Mouse (Mus musculus): ENCODE measurements around the gene Dnase1l1. TPM values are rescaled to one million over a fixed set of nuclear protein-coding genes. Genes with fewer than 3 reads are reported as not detected.

The Dnase1l1 gene
- polyA plus RNA-seq, 1 experiment from 2014 or later, result 15.7 TPM

DNA sequence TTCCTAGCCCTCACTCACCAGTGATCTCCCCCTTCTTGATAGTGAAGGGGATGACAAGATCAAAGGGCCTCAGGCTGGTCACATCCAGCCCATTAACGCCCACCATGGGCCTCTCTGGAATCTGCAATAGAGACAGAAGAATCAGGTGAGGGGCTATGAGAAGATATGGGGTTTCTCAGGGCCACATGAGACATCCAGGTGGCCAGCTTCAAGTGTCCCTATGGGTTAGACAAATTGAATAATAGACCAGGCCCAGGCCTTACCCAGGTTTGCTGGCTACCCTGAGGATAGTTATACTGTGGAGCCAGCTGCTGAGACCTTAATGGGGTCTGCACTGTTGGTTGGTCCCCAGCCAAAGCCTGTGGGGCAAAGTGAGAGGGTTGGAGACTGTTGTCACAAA, 52.1 kb downstream of the Dnase1l1 start:
- no peak overlapping the region for H3K9ac ChIP-seq (ENCODE audit: low read length)
- no peak overlapping the region for H3K27ac ChIP-seq (ENCODE audit: low read length)
- ATAC-seq (replicated peaks; ENCODE audit: extremely low read depth, insufficient read depth, low FRiP score), result no peak
- no peak overlapping the region for H3K4me3 ChIP-seq (ENCODE audit: low read length)
- WGBS, result 43% methylated on average over 1 of the region's 1 CpGs
- H3K36me3 ChIP-seq (ENCODE audit: control insufficient read depth, insufficient read depth), result peaks cover 87% of the 10 kb centered on the region
- no peaks in the 10 kb centered on the region for H3K9me3 ChIP-seq (replicated peaks; ENCODE audit: control insufficient read depth, low read length)
- no peaks in the 10 kb centered on the region for H3K27me3 ChIP-seq (ENCODE audit: control insufficient read depth, insufficient read depth, low read length)
- no peak overlapping the region for H3K4me2 ChIP-seq (ENCODE audit: low read depth, low read length)
- no peaks in the 10 kb centered on the region for H3K4me1 ChIP-seq (ENCODE audit: control insufficient read depth, insufficient read depth, low read length)

Small RNAs within 50 kb of the gene (microRNA-seq; reads per million reads assigned to microRNA genes)
- gene Mir7091, result not detected
- gene Mir7092, result 1.2 reads per million

Other genes starting within 250 kb of the Dnase1l1 start
- not detected in 2 replicates for gene Opn1mw, start 154.9 kb downstream of the Dnase1l1 start, polyA plus RNA-seq (2015; fragmentation: Nextera tagmentation; extraction: Ambion mirVana)
- 11.3 and 11.5 TPM in 2 replicates for gene Mecp2, start 147.0 kb downstream of the Dnase1l1 start, polyA plus RNA-seq (2015; fragmentation: Nextera tagmentation; extraction: Ambion mirVana)
- gene Tex28, start 114.5 kb downstream of the Dnase1l1 start, polyA plus RNA-seq (2015; fragmentation: Nextera tagmentation; extraction: Ambion mirVana), result not detected in 2 replicates
- 0.09 and 0.10 TPM in 2 replicates for gene Tktl1, start 105.1 kb downstream of the Dnase1l1 start, polyA plus RNA-seq (2015; fragmentation: Nextera tagmentation; extraction: Ambion mirVana)
- 129 and 177 TPM in 2 replicates for gene Flna, start 32.5 kb downstream of the Dnase1l1 start, polyA plus RNA-seq (2015; fragmentation: Nextera tagmentation; extraction: Ambion mirVana)
- gene Emd, start 27.6 kb downstream of the Dnase1l1 start, polyA plus RNA-seq (2015; fragmentation: Nextera tagmentation; extraction: Ambion mirVana), result 13.0 and 16.2 TPM in 2 replicates
- 368 and 465 TPM in 2 replicates for gene Rpl10, start 11.5 kb downstream of the Dnase1l1 start, polyA plus RNA-seq (2015; fragmentation: Nextera tagmentation; extraction: Ambion mirVana)
- gene Taz, start 425 bp downstream of the Dnase1l1 start, polyA plus RNA-seq (2015; fragmentation: Nextera tagmentation; extraction: Ambion mirVana), result 77.6 and 87.9 TPM in 2 replicates
- 126 and 131 TPM in 2 replicates for gene Atp6ap1, start 14.8 kb upstream of the Dnase1l1 start, polyA plus RNA-seq (2015; fragmentation: Nextera tagmentation; extraction: Ambion mirVana)
- gene Gdi1, start 22.7 kb upstream of the Dnase1l1 start, polyA plus RNA-seq (2015; fragmentation: Nextera tagmentation; extraction: Ambion mirVana), result 144 and 150 TPM in 2 replicates
- 55.0 and 56.6 TPM in 2 replicates for gene Fam50a, start 30.7 kb upstream of the Dnase1l1 start, polyA plus RNA-seq (2015; fragmentation: Nextera tagmentation; extraction: Ambion mirVana)
- gene Plxna3, start 46.7 kb upstream of the Dnase1l1 start, polyA plus RNA-seq (2015; fragmentation: Nextera tagmentation; extraction: Ambion mirVana), result 3.3 and 5.6 TPM in 2 replicates
- gene Lage3, start 71.3 kb upstream of the Dnase1l1 start, polyA plus RNA-seq (2015; fragmentation: Nextera tagmentation; extraction: Ambion mirVana), result 79.3 and 81.7 TPM in 2 replicates
- 61.2 and 66.1 TPM in 2 replicates for gene Ubl4a, start 90.9 kb upstream of the Dnase1l1 start, polyA plus RNA-seq (2015; fragmentation: Nextera tagmentation; extraction: Ambion mirVana)
- 14.9 and 17.2 TPM in 2 replicates for gene Slc10a3, start 91.0 kb upstream of the Dnase1l1 start, polyA plus RNA-seq (2015; fragmentation: Nextera tagmentation; extraction: Ambion mirVana)
- gene Fam3a, start 110.9 kb upstream of the Dnase1l1 start, polyA plus RNA-seq (2015; fragmentation: Nextera tagmentation; extraction: Ambion mirVana), result 26.4 and 29.0 TPM in 2 replicates
- gene Ikbkg, start 111.0 kb upstream of the Dnase1l1 start, polyA plus RNA-seq (2015; fragmentation: Nextera tagmentation; extraction: Ambion mirVana), result 21.9 and 23.0 TPM in 2 replicates
- gene G6pdx, start 146.9 kb upstream of the Dnase1l1 start, polyA plus RNA-seq (2015; fragmentation: Nextera tagmentation; extraction: Ambion mirVana), result 18.0 and 20.3 TPM in 2 replicates
- gene Gm6880, start 199.1 kb upstream of the Dnase1l1 start, polyA plus RNA-seq (2015; fragmentation: Nextera tagmentation; extraction: Ambion mirVana), result not detected in 2 replicates

Data from heart, embryonic 16.5 days (tissue).